Mouse (Mus musculus) heart, postnatal 0 days (tissue): ENCODE data around the gene Eif2b5.

Experiments used
- CTCF ChIP-seq: IDR thresholded peaks from 2 replicates; pipeline ENCODE4 v1.5.1; 2016; ENCODE audit warnings: antibody characterized with exemption, control low read depth, low read depth
- EP300 ChIP-seq: IDR thresholded peaks from 2 replicates; pipeline ENCODE4 v1.6.1; 2016; ENCODE audit warnings: antibody characterized with exemption, low read depth

DNA sequence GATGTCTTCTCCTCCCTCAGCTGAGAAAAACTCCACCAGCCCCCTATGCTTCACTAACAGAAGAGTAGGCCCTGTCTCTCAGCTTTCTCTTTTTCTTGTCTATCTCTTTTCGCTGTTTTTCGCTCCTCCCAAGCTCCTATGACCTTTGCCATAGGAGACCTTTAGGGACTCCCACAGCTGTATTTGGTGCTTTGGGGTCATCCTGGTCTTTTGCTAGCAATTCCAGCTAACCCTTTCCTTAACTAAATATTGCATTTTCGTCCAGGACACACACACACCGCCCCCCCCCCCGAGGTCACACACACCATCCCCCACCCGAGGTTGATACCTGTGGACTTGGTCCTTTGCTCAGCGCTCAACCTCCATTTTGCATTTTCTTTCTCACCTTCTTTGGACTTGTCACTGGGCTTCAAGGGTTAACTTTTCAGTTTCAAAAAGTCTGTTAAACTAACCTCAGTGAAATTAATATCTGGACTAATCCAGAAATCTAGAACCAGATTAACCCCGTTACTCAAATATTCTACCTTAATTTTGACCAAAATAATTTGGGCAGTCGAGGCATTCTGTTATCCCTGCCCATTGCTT, 37.6 kb downstream of the Eif2b5 start:
- TF ChIP-seq CTCF = no peak
- TF ChIP-seq EP300 = no peak
